Mouse (Mus musculus) macrophage (primary cell): ENCODE data around the gene Dpy30. TPM values are rescaled to one million over a fixed set of nuclear protein-coding genes. Genes with fewer than 3 reads are reported as not detected.
"Not testable (repeated sequence)": the region's sequence is repeated elsewhere in the genome, so short reads cannot be mapped to it uniquely, and the experiment has no call there.

Experiments
- H3K27ac ChIP-seq: fragments of 350-480 bp; formaldehyde crosslinking; 2 replicates; pipeline ENCODE4 v1.9.0; 2021
- H3K36me3 ChIP-seq: fragments of 350-480 bp; formaldehyde crosslinking; 2 replicates; pipeline ENCODE4 v1.9.0; 2021; ENCODE audit errors: inconsistent target
- H3K4me3 ChIP-seq: fragments of 350-480 bp; formaldehyde crosslinking; 2 replicates; pipeline ENCODE4 v1.9.0; 2021; ENCODE audit errors: inconsistent target
- H3K79me2 ChIP-seq: fragments of 350-480 bp; formaldehyde crosslinking; 2 replicates; pipeline ENCODE4 v1.9.0; 2021; ENCODE audit errors: inconsistent target
- WGBS: methylation state at CpG from one replicate; pipeline ENCODE4 v1.1.7; 2026; ENCODE audit warnings: inconsistent platforms; ENCODE audit not compliant: missing documents; 5-methylcytosine and 5-hydroxymethylcytosine counted together
- polyA plus RNA-seq: library from polyadenylated mRNA; stranded (reverse); fragments of 250-400 nt; gene quantifications from 3 replicates; pipeline ENCODE4 v1.2.4, GENCODE M21; 2018; ENCODE audit warnings: inconsistent platforms

Gene Dpy30
- polyA plus RNA-seq, 1 experiment from 2014 or later: 55.5 TPM

- 96% methylated on average over 3 of the region's 4 CpGs for WGBS
These were observed 18.1 kb downstream of the Dpy30 start for GRCm38 (mm10) chr17:74305616-74306015.

DNA sequence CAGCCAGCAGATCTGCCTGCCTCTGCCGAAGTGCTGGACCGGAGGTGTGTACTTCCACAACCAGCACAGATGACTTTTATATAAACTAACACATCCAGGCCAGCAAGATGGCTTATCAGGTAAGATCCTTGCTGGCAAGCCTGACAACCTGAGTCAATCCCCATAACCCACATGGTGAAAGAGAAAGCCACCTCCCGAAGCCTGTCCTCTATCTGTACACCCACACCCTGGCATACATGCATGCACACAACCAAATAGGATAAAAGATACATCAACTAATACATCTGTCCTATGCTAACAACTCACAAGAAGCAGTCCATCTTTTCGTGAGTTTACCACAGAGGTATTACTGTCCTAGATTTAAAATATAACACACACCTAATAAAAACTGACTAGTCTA, 19.7 kb downstream of the Dpy30 start:
- Histone ChIP-seq H3K4me3 (no peak overlapping the region), H3K79me2 (no peaks in the 10 kb centered on the region), H3K36me3 (peaks cover 8% of the 10 kb centered on the region; the same call in 1 of the 2 replicates), H3K27ac (no peak overlapping the region)
- WGBS: 100% methylated on average over 4 of the region's 4 CpGs

More at GRCm38 (mm10) chr17:74305616-74306015, 18.1 kb downstream of the Dpy30 start:
- no peaks in the 10 kb centered on the region; the same call in 1 of the 2 replicates for H3K79me2 ChIP-seq
- H3K27ac ChIP-seq: no peak overlapping the region
- no peak overlapping the region for H3K4me3 ChIP-seq
- peaks cover 9% of the 10 kb centered on the region; the same call in 1 of the 2 replicates for H3K36me3 ChIP-seq

GRCm38 (mm10) chr17:74300089-74300488, 23.7 kb downstream of the Dpy30 start:
- Histone ChIP-seq H3K79me2 (no peaks in the 10 kb centered on the region), H3K36me3 (0 out of 2 replicates have a peak, but pooled peaks cover 5% of the 10 kb centered on the region), H3K27ac (no peak overlapping the region), H3K4me3 (no peak overlapping the region)
- WGBS: 76% methylated on average over 5 of the region's 5 CpGs

DNA sequence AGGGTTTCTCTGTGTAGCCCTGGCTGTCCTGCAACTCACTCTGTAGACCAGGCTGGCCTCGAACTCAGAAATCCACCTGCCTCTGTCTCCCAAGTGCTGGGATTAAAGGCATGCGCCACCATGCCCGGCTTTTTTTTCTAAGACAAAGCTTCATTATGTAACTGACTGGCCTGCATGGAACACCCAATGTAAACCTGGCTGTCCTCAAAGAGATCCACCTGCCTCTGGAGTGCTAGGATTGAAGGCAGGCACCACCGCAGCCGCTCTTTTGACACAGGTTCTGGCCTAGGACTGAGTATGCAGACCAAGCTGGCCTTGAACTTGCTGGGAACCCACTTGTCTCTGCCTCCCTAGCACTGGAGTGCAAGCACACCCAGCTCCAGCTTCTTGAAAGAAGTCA, 26.8 kb downstream of the Dpy30 start:
- H3K27ac ChIP-seq: not testable (repeated sequence)
- 92% methylated on average over 5 of the region's 5 CpGs for WGBS

DNA sequence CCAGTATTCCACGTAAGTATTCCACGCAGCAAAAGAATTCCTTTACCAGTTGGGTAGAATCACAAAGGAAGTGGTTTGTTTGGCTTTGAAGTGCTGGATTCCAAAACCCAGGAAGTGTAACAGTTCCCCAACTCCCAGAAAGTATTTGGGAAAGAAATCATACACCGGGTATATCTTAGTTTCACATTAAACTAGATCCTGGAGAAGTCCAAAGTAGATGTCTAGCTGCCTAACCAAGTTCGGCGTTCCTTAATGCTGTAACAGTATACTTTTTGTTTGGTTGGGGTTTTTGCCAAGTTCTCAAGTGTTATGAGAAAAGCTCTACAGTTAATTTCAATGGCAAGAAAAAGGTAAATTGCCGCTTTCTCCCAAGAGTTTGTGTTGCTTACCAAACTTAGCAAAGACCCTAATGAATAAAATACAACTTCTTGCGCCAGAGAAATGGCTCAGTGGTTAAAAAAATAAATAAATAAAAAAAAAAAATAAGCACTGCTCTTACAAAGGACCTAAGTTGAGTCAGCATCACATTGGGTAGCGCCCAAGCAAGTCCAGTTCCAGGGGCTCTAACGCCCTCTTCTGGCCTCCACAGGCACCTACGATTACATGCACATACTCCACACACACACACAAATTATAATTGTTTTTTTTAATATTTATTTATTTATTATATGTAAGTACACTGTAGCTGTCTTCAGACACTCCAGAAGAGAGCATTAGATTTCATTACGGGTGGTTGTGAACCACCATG, 27.5 kb downstream of the Dpy30 start:
- WGBS: 36% methylated on average over 9 of the region's 11 CpGs
- peak overlapping the region; percentile 81 for H3K27ac ChIP-seq

More for the DNA sequence above, 26.8 kb downstream of the Dpy30 start:
- peaks cover 23% of the 10 kb centered on the region for H3K79me2 ChIP-seq
- not testable (repeated sequence) for H3K36me3 ChIP-seq, H3K4me3 ChIP-seq

DNA sequence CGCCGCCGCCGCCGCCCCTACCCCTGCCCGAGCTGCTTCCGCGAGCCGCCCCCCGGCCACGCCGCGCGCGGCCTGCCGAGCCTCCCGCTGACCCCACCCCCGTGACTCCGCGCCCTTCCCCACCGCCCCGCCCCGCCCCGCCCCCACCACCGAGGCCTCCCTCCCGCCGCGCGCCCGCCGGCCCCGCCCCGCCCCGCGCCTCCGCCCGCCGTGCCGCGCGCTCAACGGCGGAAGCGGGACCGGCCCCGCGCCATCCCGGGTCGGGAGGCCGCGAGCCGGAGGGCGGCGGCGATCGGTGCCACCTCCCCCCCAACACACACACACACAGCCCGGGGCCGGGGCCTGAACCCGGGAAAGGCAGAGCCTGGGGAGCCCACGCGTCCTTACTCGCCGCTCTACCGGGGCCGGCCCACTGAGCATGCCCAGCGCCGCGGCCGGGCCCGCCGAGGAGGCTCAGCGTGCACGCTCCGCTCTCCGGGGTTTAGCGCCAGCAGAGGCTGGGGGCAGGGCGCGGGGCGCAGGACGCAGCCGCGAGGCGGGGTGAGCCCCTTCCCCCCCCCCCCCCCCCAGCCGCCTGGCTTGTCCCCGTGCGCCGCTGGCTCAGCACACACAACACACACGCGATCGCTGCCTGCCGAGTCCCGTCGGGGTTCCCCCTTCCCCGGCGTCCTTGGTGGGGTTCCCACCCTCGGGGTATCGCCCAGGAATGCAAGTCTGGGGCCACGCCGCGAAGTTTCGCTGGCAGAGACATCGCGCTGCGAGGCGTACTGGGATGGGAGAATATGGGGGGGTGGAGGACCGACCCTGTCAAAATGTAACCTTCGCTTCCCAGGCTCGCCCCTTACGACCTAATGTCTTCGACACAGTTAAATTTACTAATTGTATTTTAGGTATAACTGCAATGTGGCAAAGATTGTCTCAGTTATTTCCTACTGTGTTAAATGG, 28.4 kb downstream of the Dpy30 start, which contains the start of gene Memo1:
Gene Memo1, minus strand, starts transcription at position 496 of the 945 bp plus-strand sequence.
- peak within 1 kb of the TSS; percentile 87 for H3K4me3 ChIP-seq
- H3K27ac ChIP-seq: peak within 1 kb of the TSS; percentile 81
- H3K36me3 ChIP-seq: no peaks in the 10 kb centered on the region
- 1% methylated on average over 34 of the region's 110 CpGs for WGBS
- H3K79me2 ChIP-seq: peaks cover 40% of the 10 kb centered on the region

More for the DNA sequence above, 27.5 kb downstream of the Dpy30 start:
- Histone ChIP-seq H3K4me3 (peak overlapping the region; percentile 64), H3K79me2 (peaks cover 30% of the 10 kb centered on the region), H3K36me3 (no peaks in the 10 kb centered on the region)

DNA sequence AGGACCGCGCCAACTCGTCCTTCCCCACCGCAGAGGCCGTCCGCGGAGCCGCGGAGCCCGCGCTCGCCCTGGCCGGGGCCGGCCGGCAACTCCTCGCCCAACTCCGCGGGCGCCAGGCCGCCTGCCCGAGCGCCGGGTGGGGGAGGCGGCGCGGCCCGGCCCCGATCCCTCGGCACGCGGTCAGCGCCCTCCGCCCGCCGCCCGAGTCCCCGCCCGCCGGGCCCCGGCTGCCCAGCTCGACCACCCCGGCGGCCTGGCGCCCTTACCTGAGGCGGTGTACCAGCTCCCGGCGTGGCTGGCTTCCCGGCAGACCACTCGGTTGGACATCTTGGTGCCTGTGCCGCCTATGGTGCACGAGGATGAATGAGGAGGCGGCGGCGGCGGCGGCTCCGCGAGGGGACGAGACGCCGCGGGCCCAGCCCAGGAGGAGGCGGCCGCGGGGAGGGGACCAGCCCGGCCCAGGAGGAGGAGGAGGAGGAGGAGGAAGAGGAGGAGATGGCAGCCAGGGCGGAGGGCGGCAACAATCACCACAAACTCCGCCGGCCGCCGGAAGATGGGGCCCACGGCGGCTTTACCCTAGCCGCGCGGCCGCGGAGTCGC, 29.2 kb downstream of the Dpy30 start:
- Histone ChIP-seq H3K36me3 (no peaks in the 10 kb centered on the region), H3K4me3 (peak overlapping the region; percentile 87), H3K79me2 (peaks cover 47% of the 10 kb centered on the region), H3K27ac (0 out of 2 replicates have a peak overlapping the region, but pooled peaks have one; percentile 69)
- WGBS: under 1% methylated on average over 66 of the region's 80 CpGs

DNA sequence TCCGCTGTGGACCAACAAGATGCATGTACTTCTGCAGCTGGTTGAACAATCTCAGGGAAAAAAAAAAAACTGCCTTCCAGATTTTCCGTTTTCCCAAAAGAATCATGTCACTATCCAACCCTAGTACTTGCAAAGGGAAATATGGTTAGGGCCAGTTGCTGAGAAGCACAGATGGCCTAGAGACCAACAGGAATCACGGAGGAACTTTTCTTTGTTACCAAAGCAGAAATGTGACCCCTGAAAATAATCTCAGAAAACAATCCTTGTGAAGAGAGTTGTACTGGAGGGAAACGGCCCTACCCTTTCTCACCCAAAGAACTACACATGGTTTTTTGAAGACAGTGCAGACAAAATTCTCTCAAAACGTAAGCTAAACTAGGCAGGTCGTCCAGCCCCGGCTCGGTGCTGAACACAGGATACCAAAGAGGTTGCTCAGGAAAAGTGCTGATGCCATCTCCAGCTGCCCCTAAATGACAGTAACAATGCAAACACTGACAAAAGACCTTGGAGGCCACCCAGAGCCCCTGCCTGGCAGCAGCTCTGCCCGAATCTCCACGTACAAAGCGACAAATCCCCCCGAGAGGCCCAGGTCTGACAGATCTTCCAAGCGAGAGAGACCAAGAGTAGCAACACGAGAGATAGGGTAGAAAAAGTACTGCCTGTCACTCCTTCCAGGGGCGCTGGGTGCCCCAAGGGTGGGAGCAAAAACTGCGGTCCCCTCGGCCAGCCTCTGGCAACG, 29.9 kb downstream of the Dpy30 start:
- Histone ChIP-seq H3K79me2 (peaks cover 54% of the 10 kb centered on the region), H3K4me3 (peak overlapping the region; percentile 87), H3K36me3 (no peaks in the 10 kb centered on the region), H3K27ac (peak overlapping the region; percentile 69)
- 4% methylated on average over 18 of the region's 18 CpGs for whole genome bisulfite sequencing

- Histone ChIP-seq H3K79me2 (peaks cover 74% of the 10 kb centered on the region), H3K36me3 (no peaks in the 10 kb centered on the region), H3K4me3 (no peak overlapping the region), H3K27ac (no peak overlapping the region)
- WGBS: 81% methylated on average over 4 of the region's 4 CpGs
These were observed 31.9 kb downstream of the Dpy30 start for GRCm38 (mm10) chr17:74291640-74292361.

DNA sequence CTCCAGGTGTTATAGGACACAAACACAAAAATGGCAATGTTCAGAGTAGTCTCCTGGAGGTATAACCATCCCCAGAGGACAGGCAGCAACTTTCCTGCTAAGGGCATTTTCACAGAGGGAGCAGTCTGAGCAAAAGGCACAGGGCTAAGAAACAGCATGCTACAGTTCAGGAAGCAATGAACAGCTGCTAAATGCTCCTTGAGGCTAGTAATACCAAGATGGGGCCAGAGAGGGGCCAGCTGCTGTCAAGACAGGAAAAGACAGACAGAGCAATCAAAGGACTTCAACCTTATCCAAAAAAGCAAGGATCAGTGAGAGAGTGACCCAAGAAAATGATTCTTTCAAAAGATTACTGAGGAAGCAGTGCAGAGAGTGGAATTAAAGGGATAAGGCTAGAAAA, 32.9 kb downstream of the Dpy30 start:
- Histone ChIP-seq H3K36me3 (no peaks in the 10 kb centered on the region), H3K4me3 (no peak overlapping the region), H3K27ac (no peak overlapping the region)

GRCm38 (mm10) chr17:74290198-74290597, 33.5 kb downstream of the Dpy30 start:
- 85% methylated on average over 3 of the region's 3 CpGs for WGBS
- no peaks in the 10 kb centered on the region for H3K36me3 ChIP-seq
- H3K79me2 ChIP-seq: peaks cover 90% of the 10 kb centered on the region
- H3K27ac ChIP-seq: no peak overlapping the region
- H3K4me3 ChIP-seq: no peak overlapping the region

More for the DNA sequence above, 32.9 kb downstream of the Dpy30 start:
- peaks cover 84% of the 10 kb centered on the region for H3K79me2 ChIP-seq

DNA sequence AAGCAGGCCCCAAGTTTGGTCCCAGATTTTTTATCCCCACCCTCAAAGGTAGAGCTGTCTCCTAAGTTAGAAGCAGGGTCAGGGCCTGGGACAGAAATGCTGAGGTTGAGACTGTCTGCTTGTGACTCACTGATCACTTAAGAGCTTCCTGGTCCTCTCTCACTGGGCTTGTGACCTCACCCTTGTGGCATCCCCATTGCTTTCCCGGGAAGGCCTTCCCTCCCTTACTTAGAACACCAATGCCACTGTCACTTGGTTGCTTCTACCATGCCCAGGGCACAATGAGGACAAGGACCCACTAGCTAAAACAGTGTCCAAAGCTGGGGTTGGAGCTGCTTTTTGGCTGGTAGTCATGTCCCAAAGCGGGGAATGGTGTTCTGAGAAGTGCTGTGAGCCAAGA, 35.1 kb downstream of the Dpy30 start:
- H3K4me3 ChIP-seq: no peak overlapping the region
- H3K27ac ChIP-seq: no peak overlapping the region
- H3K79me2 ChIP-seq: peaks cover 100% of the 10 kb centered on the region
- 94% methylated on average over 2 of the region's 2 CpGs for WGBS
- H3K36me3 ChIP-seq: no peaks in the 10 kb centered on the region

- no peaks in the 10 kb centered on the region for H3K36me3 ChIP-seq
- peaks cover 100% of the 10 kb centered on the region for H3K79me2 ChIP-seq
- 91% methylated on average over 4 of the region's 4 CpGs for WGBS
- no peak overlapping the region for H3K4me3 ChIP-seq
- no peak overlapping the region for H3K27ac ChIP-seq
These were observed 37.5 kb downstream of the Dpy30 start for GRCm38 (mm10) chr17:74286140-74286730.
